Mouse (Mus musculus): ENCODE measurements around the gene Lta. TPM values are rescaled to one million over a fixed set of nuclear protein-coding genes. Genes with fewer than 3 reads are reported as not detected.
A peak's percentile ranks its signal among the peaks of the same experiment; 100 is the strongest.

The Lta gene
- total and polyA plus RNA-seq, 3 experiments, result 0.24 TPM; not detected in 2

DNA sequence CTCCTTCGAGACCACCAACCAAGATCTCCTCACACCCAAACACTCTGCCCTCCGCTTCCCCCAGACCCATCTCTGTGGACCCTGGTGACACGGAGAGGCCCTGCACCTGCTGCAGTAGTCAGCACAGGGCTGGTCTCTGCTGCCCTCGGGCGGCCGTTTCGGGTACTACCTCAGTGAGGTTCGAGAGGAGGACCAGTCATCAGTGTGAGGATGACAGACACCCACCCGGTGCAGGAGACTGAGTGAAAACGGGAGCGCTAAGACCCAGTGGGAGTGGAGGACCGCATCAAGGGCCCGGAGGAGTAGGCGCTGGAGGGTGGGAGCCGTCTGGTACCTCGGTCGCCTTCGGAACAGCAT lies 31.2 kb upstream of the Lta start:
- no peaks in the 10 kb centered on the region for H3K9me3 ChIP-seq (replicated peaks; ENCODE audit: insufficient read depth, low read length)
- DNase-seq (ENCODE audit: low read depth, low spot score), result peak; percentile 94
- TF ChIP-seq SMC3 (IDR thresholded peaks at IDR 0.05; ENCODE audit: low read depth, low read length) (peak; percentile 92), ZNF384 (IDR thresholded peaks at IDR 0.05; ENCODE audit: low read depth, low read length) (peak; percentile 41), CTCF (IDR thresholded peaks at IDR 0.05 in 2 of 3, conservative IDR thresholded peaks at IDR 0.05 in 1 of 3; ENCODE audit: control insufficient read depth in 1 of 3, insufficient read depth in 1 of 3, low read depth in 2 of 3, low read length in 3 of 3, poor library complexity in 1 of 3, severe bottlenecking in 1 of 3) (peak; percentile 92 to 97 (median 96)), ZKSCAN1 (IDR thresholded peaks at IDR 0.05; ENCODE audit: low read depth, low read length) (no peak), ETS1 (IDR thresholded peaks at IDR 0.05; ENCODE audit: low read depth, low read length) (no peak), POLR2AphosphoS2 (IDR thresholded peaks at IDR 0.05; ENCODE audit: low read length) (no peak), JUND (IDR thresholded peaks at IDR 0.05; ENCODE audit: low read depth, low read length) (no peak), POLR2A (IDR thresholded peaks at IDR 0.05; ENCODE audit: control insufficient read depth in 1 of 2, insufficient read depth in 1 of 2, low read depth in 1 of 2, low read length in 2 of 2, poor library complexity in 1 of 2) (peak in 1 of 2 experiments; percentile 41; a peak in 1 of 4 replicates), UBTF (IDR thresholded peaks at IDR 0.05; ENCODE audit: borderline replicate concordance, insufficient read depth, low read depth, low read length) (no peak), ZC3H11A (IDR thresholded peaks at IDR 0.05; ENCODE audit: low read depth, low read length) (peak; percentile 77), BHLHE40 (IDR thresholded peaks at IDR 0.05; ENCODE audit: borderline replicate concordance, low read depth, low read length) (0 out of 2 replicates have a peak, but pooled peaks have one; percentile 18), RAD21 (IDR thresholded peaks at IDR 0.05; ENCODE audit: low read depth, low read length) (peak; percentile 96), NELFE (IDR thresholded peaks at IDR 0.05; ENCODE audit: low read depth, low read length) (no peak), KAT2A (conservative IDR thresholded peaks at IDR 0.05; ENCODE audit: low read depth, low read length) (no peak), MAZ (IDR thresholded peaks at IDR 0.05; ENCODE audit: low read depth, low read length) (no peak), MXI1 (IDR thresholded peaks at IDR 0.05; ENCODE audit: low read depth, low read length) (0 out of 2 replicates have a peak, but pooled peaks have one; percentile 4), ELF1 (IDR thresholded peaks at IDR 0.05; ENCODE audit: low read depth, low read length) (peak; percentile 42; the same call in 1 of the 2 replicates), TCF12 (IDR thresholded peaks at IDR 0.05; ENCODE audit: low read depth, low read length) (0 out of 2 replicates have a peak, but pooled peaks have one; percentile 7)

GRCm38 (mm10) chr17:35235614-35236389 lies 30.7 kb upstream of the Lta start, which contains the start of gene Nfkbil1:
Gene Nfkbil1 (minus strand): TSS chr17:35235792.
- DNase-seq (ENCODE audit: low read depth, low spot score), result peak; percentile 99
- H3K4me1 ChIP-seq (ENCODE audit: control insufficient read depth in 1 of 2, insufficient read depth in 2 of 2, low read length in 2 of 2), result peaks cover 4 to 17% of the 10 kb centered on the region in 2 experiments; a peak in 3 of 4 replicates
- H3K27me3 ChIP-seq (ENCODE audit: control insufficient read depth in 1 of 2, insufficient read depth in 2 of 2, low read length in 2 of 2), result no peaks in the 10 kb centered on the region
- peak within 1 kb of the TSS; percentile 98 for H3K27ac ChIP-seq (ENCODE audit: control insufficient read depth, low read depth, low read length)
- H3K36me3 ChIP-seq (ENCODE audit: control insufficient read depth in 1 of 2, insufficient read depth in 2 of 2, low read length in 2 of 2), result peaks cover 3 to 12% of the 10 kb centered on the region in 2 experiments; a peak in 2 of 4 replicates
- H3K79me2 ChIP-seq (ENCODE audit: control insufficient read depth, insufficient read depth, low read length, poor library complexity), result peaks cover 23% of the 10 kb centered on the region
- H3K9me3 ChIP-seq (replicated peaks; ENCODE audit: insufficient read depth, low read length), result no peaks in the 10 kb centered on the region
- peak within 1 kb of the TSS; percentile 64 to 94 for H3K4me3 ChIP-seq (ENCODE audit: control insufficient read depth in 1 of 2, insufficient read depth in 1 of 2, low read depth in 2 of 2, low read length in 2 of 2)
- peak within 1 kb of the TSS; percentile 94 for H3K9ac ChIP-seq (ENCODE audit: control insufficient read depth, low read depth, low read length, poor library complexity, severe bottlenecking)
- peak; percentile 77; the same call in 1 of the 2 replicates for TF ChIP-seq JUND (IDR thresholded peaks at IDR 0.05; ENCODE audit: low read depth, low read length)
- peak; percentile 98 for TF ChIP-seq ELF1 (IDR thresholded peaks at IDR 0.05; ENCODE audit: low read depth, low read length)
- TF ChIP-seq MYC (IDR thresholded peaks at IDR 0.05; ENCODE audit: low read depth, low read length), result peak; percentile 94
- TF ChIP-seq POLR2A (IDR thresholded peaks at IDR 0.05; ENCODE audit: control insufficient read depth in 1 of 2, insufficient read depth in 1 of 2, low read depth in 1 of 2, low read length in 2 of 2, poor library complexity in 1 of 2), result peak; percentile 75 to 78
- peak; percentile 66 for TF ChIP-seq ETS1 (IDR thresholded peaks at IDR 0.05; ENCODE audit: low read depth, low read length)
- TF ChIP-seq HCFC1 (IDR thresholded peaks at IDR 0.05; ENCODE audit: low read depth, low read length), result peak; percentile 98
- no peak for TF ChIP-seq USF2 (IDR thresholded peaks at IDR 0.05; ENCODE audit: borderline replicate concordance in 1 of 2, insufficient read depth in 1 of 2, low read depth in 1 of 2, low read length in 2 of 2)
- peak; percentile 75 for TF ChIP-seq NELFE (IDR thresholded peaks at IDR 0.05; ENCODE audit: low read depth, low read length)
- TF ChIP-seq MAZ (IDR thresholded peaks at IDR 0.05; ENCODE audit: low read depth, low read length), result peak; percentile 97
- peak; percentile 22; the same call in 1 of the 2 replicates for TF ChIP-seq MEF2A (IDR thresholded peaks at IDR 0.05; ENCODE audit: extremely low read depth, insufficient replicate concordance, low read depth, low read length, poor library complexity, severe bottlenecking)
- 0 out of 2 replicates have a peak, but pooled peaks have one; percentile 4 for TF ChIP-seq ZNF384 (IDR thresholded peaks at IDR 0.05; ENCODE audit: low read depth, low read length)
- TF ChIP-seq TCF12 (IDR thresholded peaks at IDR 0.05; ENCODE audit: low read depth, low read length), result peak; percentile 83
- peak; percentile 89 for TF ChIP-seq KAT2A (conservative IDR thresholded peaks at IDR 0.05; ENCODE audit: low read depth, low read length)
- TF ChIP-seq SIN3A (IDR thresholded peaks at IDR 0.05; ENCODE audit: low read length), result peak; percentile 96
- TF ChIP-seq CHD2 (IDR thresholded peaks at IDR 0.05; ENCODE audit: low read length), result peak; percentile 64
- no peak for TF ChIP-seq POLR2AphosphoS5 (IDR thresholded peaks at IDR 0.05; ENCODE audit: borderline replicate concordance, low read depth, low read length)
- TF ChIP-seq EP300 (IDR thresholded peaks at IDR 0.05; ENCODE audit: low read depth in 1 of 2, low read length in 2 of 2), result peak in 1 of 2 experiments; percentile 51; a peak in 2 of 4 replicates

More for the DNA sequence above, 31.2 kb upstream of the Lta start:
- Histone ChIP-seq H3K79me2 (ENCODE audit: control insufficient read depth, insufficient read depth, low read length, poor library complexity) (peaks cover 19% of the 10 kb centered on the region), H3K9ac (ENCODE audit: control insufficient read depth, low read depth, low read length, poor library complexity, severe bottlenecking) (peak overlapping the region; percentile 86), H3K27ac (ENCODE audit: control insufficient read depth, low read depth, low read length) (peak overlapping the region; percentile 98), H3K27me3 (ENCODE audit: control insufficient read depth in 1 of 2, insufficient read depth in 2 of 2, low read length in 2 of 2) (no peaks in the 10 kb centered on the region), H3K4me1 (ENCODE audit: control insufficient read depth in 1 of 2, insufficient read depth in 2 of 2, low read length in 2 of 2) (peaks cover 5 to 18% of the 10 kb centered on the region in 2 experiments; a peak in 3 of 4 replicates), H3K36me3 (ENCODE audit: control insufficient read depth in 1 of 2, insufficient read depth in 2 of 2, low read length in 2 of 2) (peaks cover 3 to 14% of the 10 kb centered on the region in 2 experiments; a peak in 2 of 4 replicates), H3K4me3 (ENCODE audit: control insufficient read depth in 1 of 2, insufficient read depth in 1 of 2, low read depth in 2 of 2, low read length in 2 of 2) (peak overlapping the region; percentile 63 to 94)
